Mouse (Mus musculus): Measurements from ENCODE around the gene Hist1h2br.

DNA sequence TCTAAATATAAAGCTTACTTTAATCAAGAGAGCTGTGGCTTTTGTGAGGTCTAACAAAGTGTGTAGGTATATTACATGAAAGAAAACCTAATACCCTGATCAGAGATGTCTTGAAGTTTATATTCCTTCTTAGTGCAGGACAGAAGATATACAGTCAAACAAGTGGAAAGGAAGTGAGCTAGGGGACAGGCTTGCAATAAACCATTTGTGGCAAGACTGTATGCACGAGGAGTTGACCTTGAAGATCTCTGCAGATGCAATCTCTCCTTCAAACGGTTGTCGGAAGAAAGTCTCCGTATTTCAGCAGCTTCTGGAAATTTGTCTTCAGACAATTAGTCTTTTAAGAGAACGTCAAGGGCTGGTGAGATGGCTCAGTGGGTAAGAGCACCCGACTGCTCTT is 43.6 kb upstream of the Hist1h2br start:
- TF ChIP-seq TAL1 (IDR thresholded peaks at IDR 0.05; ENCODE audit: low read length) = no peak
- TF ChIP-seq GATA1 (IDR thresholded peaks at IDR 0.05; ENCODE audit: low read length) = no peak

Data from erythroblast, embryonic 14.5 days (primary cell).